Mouse (Mus musculus) forebrain, embryonic 14.5 days (tissue): ENCODE results near the gene Atxn7l3b. TPM values are rescaled to one million over a fixed set of nuclear protein-coding genes. Genes with fewer than 3 reads are reported as not detected.
A peak's percentile ranks its signal among the peaks of the same experiment; 100 is the strongest.

Source experiments
- ATAC-seq: fragments of 200-750 bp; cut with Nextera tagmentation; 2 replicates; pipeline ENCODE4 v1.8.0; 2017; ENCODE audit warnings: mild to moderate bottlenecking, moderate library complexity
- DNase-seq: peaks from one replicate; pipeline ENCODE4 v3.0.0-alpha.2; 2015; ENCODE audit warnings: low spot score
- H3K27ac ChIP-seq: fragments of 300-500 bp; sonication (generic); 2 replicates; pipeline ENCODE4 v1.5.1; 2014; ENCODE audit warnings: low read depth, mild to moderate bottlenecking, control low read depth, low read length, moderate library complexity
- H3K27me3 ChIP-seq: fragments of 300-500 bp; sonication (generic); replicated peaks from 2 replicates; pipeline ENCODE4 v1.6.1; 2014; ENCODE audit warnings: low read length, control low read depth, mixed read lengths; ENCODE audit not compliant: control insufficient read depth, insufficient read depth
- H3K36me3 ChIP-seq: fragments of 300-500 bp; sonication (generic); 2 replicates; pipeline ENCODE4 v1.6.1; 2014; ENCODE audit warnings: low read length, control low read depth; ENCODE audit not compliant: control insufficient read depth, insufficient read depth
- H3K4me1 ChIP-seq: fragments of 300-500 bp; sonication (generic); 2 replicates; pipeline ENCODE4 v1.6.1; 2014; ENCODE audit warnings: antibody characterized with exemption, low read length, control low read depth; ENCODE audit not compliant: control insufficient read depth, insufficient read depth
- H3K4me2 ChIP-seq: fragments of 300-500 bp; sonication (generic); 2 replicates; pipeline ENCODE4 v1.6.1; 2014; ENCODE audit warnings: mild to moderate bottlenecking, control low read depth, low read length
- H3K4me3 ChIP-seq: fragments of 300-500 bp; sonication (generic); 2 replicates; pipeline ENCODE4 v1.5.1; 2014; ENCODE audit warnings: low read depth, low read length, control low read depth
- H3K9ac ChIP-seq: fragments of 300-500 bp; sonication (generic); 2 replicates; pipeline ENCODE4 v1.6.1; 2014; ENCODE audit warnings: mild to moderate bottlenecking, low read length, control low read depth, moderate library complexity
- H3K9me3 ChIP-seq: fragments of 300-500 bp; sonication (generic); replicated peaks from 2 replicates; pipeline ENCODE4 v1.6.1; 2016; ENCODE audit warnings: low read length, control low read depth, mixed read lengths; ENCODE audit not compliant: control insufficient read depth
- WGBS: fragments of 180-500 bp; shearing (Covaris S2); extraction: QIAGEN DNeasy Blood & Tissue Kit; methylation state at CpG from one replicate; pipeline ENCODE4 v1.1.7; 2014; 5-methylcytosine and 5-hydroxymethylcytosine counted together
- polyA plus RNA-seq: library from polyadenylated mRNA; unstranded; fragments of >200 nt; fragmentation: Nextera tagmentation; extraction: Ambion mirVana; gene quantifications from 2 replicates; pipeline ENCODE4 v1.2.1, GENCODE M21; 2014

Atxn7l3b gene
- polyA plus RNA-seq, 1 experiment from 2014 or later: 264 TPM

GRCm38 (mm10) chr10:112929222-112929615 is 418 bp upstream of the Atxn7l3b start:
- ATAC-seq: peak; percentile 16; the same call in 1 of the 2 replicates

DNA sequence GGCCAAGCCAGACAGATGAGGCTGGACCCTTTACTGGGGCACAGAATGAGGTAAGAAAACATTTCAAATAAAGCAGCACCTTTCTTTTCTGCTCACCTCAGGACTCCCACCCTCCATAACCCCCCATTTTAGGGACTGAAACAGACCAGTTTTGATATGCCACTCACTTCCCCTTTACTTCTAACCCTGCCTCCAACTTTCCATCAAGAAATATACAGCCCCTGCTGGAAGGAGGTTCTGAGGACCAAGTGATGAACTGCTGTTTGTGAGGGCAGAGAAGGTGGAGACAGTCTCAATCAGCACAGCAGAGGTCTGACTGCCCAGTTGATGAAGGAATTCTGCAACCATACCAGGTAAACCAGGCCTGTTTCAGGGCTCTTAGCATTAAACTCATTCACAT is 1.8 kb downstream of the Atxn7l3b start:
- H3K9ac ChIP-seq: no peak overlapping the region
- H3K4me3 ChIP-seq: peak overlapping the region; percentile 81
- no peak for DNase-seq
- peaks cover 24% of the 10 kb centered on the region for H3K4me1 ChIP-seq
- H3K4me2 ChIP-seq: peak overlapping the region; percentile 73
- ATAC-seq: no peak
- peaks cover 31% of the 10 kb centered on the region for H3K36me3 ChIP-seq
- H3K27me3 ChIP-seq: no peaks in the 10 kb centered on the region
- H3K27ac ChIP-seq: no peak overlapping the region
- H3K9me3 ChIP-seq: no peaks in the 10 kb centered on the region

More at GRCm38 (mm10) chr10:112929222-112929615, 418 bp upstream of the Atxn7l3b start:
- DNase-seq: no peak
- peaks cover 24% of the 10 kb centered on the region for H3K4me1 ChIP-seq
- peak overlapping the region; percentile 73 for H3K4me2 ChIP-seq
- H3K27me3 ChIP-seq: no peaks in the 10 kb centered on the region
- peaks cover 26% of the 10 kb centered on the region for H3K36me3 ChIP-seq
- 44% methylated on average over 9 of the region's 9 CpGs for WGBS
- peak overlapping the region; percentile 94 for H3K27ac ChIP-seq
- H3K9me3 ChIP-seq: no peaks in the 10 kb centered on the region
- peak overlapping the region; percentile 81 for H3K4me3 ChIP-seq
- peak overlapping the region; percentile 93 for H3K9ac ChIP-seq

DNA sequence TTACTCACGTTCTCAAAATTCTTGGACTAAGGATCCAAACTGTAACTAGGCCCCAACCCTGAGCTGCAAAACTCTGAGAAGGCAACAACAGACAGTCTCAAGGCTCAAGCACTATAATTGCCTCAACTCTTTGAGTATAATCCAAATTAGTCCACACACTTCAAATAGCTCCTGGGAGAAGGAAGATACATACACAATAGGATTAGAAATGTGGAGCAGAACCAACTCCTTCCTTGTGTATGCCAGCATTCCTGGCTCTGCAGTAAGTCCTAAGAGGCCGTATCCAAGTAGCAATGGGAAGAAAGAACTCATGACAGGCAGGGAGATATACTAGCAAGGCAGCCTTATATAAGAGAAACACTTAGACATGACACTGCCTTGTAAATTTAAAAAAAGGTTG is 2.5 kb downstream of the Atxn7l3b start:
- H3K9ac ChIP-seq: no peak overlapping the region
- no peaks in the 10 kb centered on the region for H3K27me3 ChIP-seq
- no peak overlapping the region for H3K27ac ChIP-seq
- peaks cover 24% of the 10 kb centered on the region for H3K4me1 ChIP-seq
- peak overlapping the region; percentile 10; the same call in 1 of the 2 replicates for H3K4me3 ChIP-seq
- WGBS: 74% methylated on average over 2 of the region's 2 CpGs
- peak overlapping the region; percentile 73 for H3K4me2 ChIP-seq
- no peak for ATAC-seq
- no peak for DNase-seq
- peaks cover 31% of the 10 kb centered on the region for H3K36me3 ChIP-seq
- H3K9me3 ChIP-seq: no peaks in the 10 kb centered on the region

GRCm38 (mm10) chr10:112916575-112917190 is 12.1 kb downstream of the Atxn7l3b start:
- Histone ChIP-seq H3K9me3 (no peaks in the 10 kb centered on the region), H3K9ac (no peak overlapping the region), H3K27ac (no peak overlapping the region), H3K27me3 (no peaks in the 10 kb centered on the region), H3K4me2 (no peak overlapping the region), H3K36me3 (no peaks in the 10 kb centered on the region), H3K4me1 (no peaks in the 10 kb centered on the region), H3K4me3 (no peak overlapping the region)
- ATAC-seq: no peak
- 76% methylated on average over 5 of the region's 5 CpGs for WGBS
- DNase-seq: no peak

DNA sequence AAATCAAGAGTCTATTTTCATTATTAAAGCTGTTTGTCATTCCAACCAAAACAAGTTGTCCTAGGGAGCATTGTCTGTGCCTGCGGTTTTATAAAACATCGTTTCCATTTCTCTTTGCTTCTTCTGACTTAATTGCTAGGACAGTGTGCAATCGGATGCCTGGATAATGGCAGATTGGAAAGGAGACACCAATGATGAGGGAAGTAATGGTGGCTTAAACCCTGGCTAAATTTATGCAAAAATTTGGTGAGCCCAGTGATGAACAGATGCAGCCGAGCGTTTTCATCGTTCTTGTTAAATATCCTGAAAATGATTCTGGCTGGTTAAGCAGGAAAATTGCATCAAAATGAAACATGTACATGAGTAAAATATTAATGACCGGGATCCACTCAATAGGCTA is 28.6 kb downstream of the Atxn7l3b start:
- no peaks in the 10 kb centered on the region for H3K9me3 ChIP-seq
- H3K4me1 ChIP-seq: no peaks in the 10 kb centered on the region
- no peak overlapping the region for H3K4me3 ChIP-seq
- no peaks in the 10 kb centered on the region for H3K27me3 ChIP-seq
- no peak overlapping the region for H3K9ac ChIP-seq
- H3K27ac ChIP-seq: no peak overlapping the region
- WGBS: 39% methylated on average over 7 of the region's 7 CpGs
- DNase-seq (peak; percentile 56), ATAC-seq (peak; percentile 62; the same call in 1 of the 2 replicates)
- H3K4me2 ChIP-seq: no peak overlapping the region
- H3K36me3 ChIP-seq: no peaks in the 10 kb centered on the region

DNA sequence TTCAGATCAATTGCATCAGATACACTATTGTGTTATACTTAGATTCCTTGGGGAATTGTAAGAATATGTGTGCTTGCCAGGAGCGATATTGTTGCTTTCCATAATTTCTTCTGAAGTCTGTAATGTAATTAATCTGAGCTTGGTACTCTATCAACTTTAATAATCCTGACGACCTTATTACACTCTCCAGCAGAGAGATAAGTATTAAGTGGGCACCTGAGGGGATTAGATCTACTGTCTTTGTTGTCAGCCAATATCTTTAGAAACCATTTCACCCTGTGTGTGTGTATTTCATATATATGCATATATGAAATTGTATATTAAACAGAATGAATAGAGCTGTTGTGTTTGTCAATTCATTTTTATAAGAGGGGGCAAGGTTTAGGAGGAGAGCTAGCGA is 29.0 kb downstream of the Atxn7l3b start:
- no peak overlapping the region for H3K27ac ChIP-seq
- H3K27me3 ChIP-seq: no peaks in the 10 kb centered on the region
- no peak overlapping the region for H3K4me2 ChIP-seq
- no peak overlapping the region for H3K9ac ChIP-seq
- no peaks in the 10 kb centered on the region for H3K9me3 ChIP-seq
- WGBS: 65% methylated on average over 3 of the region's 3 CpGs
- no peak for DNase-seq
- no peak for ATAC-seq
- H3K4me3 ChIP-seq: no peak overlapping the region
- no peaks in the 10 kb centered on the region for H3K36me3 ChIP-seq
- H3K4me1 ChIP-seq: no peaks in the 10 kb centered on the region

DNA sequence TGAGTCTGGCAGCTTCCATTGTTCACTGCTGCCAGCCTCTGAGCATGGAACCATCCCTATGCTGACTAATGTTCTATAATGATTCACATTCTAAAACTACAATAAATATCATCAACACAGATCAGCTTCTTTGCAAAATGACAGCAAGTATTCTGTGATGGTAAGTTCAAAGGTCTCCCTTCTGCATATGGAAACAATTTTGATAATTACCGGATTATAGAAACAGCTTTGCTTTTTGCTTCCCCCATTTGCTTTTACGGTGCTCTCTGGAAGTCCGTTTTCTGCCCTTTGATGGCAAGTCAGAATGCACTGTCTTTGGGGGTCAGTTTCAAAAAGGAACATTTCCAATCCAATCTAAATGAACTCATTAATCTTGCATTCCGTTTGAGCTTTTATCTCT is 32.2 kb downstream of the Atxn7l3b start:
- H3K9me3 ChIP-seq: no peaks in the 10 kb centered on the region
- WGBS: 27% methylated on average over 4 of the region's 4 CpGs
- no peak overlapping the region for H3K27ac ChIP-seq
- H3K4me1 ChIP-seq: no peaks in the 10 kb centered on the region
- no peaks in the 10 kb centered on the region for H3K27me3 ChIP-seq
- ATAC-seq (no peak), DNase-seq (no peak)
- no peak overlapping the region for H3K4me2 ChIP-seq
- H3K9ac ChIP-seq: no peak overlapping the region
- no peak overlapping the region for H3K4me3 ChIP-seq
- H3K36me3 ChIP-seq: no peaks in the 10 kb centered on the region

GRCm38 (mm10) chr10:112893622-112894252 is 35.1 kb downstream of the Atxn7l3b start:
- Histone ChIP-seq H3K36me3 (no peaks in the 10 kb centered on the region), H3K9ac (no peak overlapping the region), H3K27ac (no peak overlapping the region), H3K4me3 (no peak overlapping the region), H3K4me2 (no peak overlapping the region), H3K27me3 (no peaks in the 10 kb centered on the region), H3K9me3 (no peaks in the 10 kb centered on the region), H3K4me1 (no peaks in the 10 kb centered on the region)
- ATAC-seq (no peak), DNase-seq (no peak)
- 93% methylated on average over 10 of the region's 10 CpGs for WGBS

DNA sequence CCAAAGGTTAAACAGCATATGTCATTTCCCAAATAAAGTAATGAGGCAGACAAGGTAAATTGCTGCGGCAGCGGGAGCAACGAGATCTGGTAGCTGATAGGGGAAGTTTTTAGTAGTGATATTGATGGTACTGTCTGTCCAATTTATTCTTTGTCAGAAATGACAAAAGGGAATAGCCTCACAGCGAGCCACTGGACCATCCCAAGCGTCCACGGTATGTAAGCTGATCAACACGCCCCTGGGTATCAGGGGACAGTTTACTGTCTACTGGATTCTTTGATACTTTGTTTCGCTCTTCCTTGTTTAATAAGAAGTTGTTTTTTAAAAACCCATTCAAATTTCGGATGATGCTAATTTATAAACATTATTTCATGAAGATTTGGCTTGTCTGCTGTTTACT is 44.7 kb downstream of the Atxn7l3b start:
- Histone ChIP-seq H3K27me3 (no peaks in the 10 kb centered on the region), H3K9me3 (no peaks in the 10 kb centered on the region), H3K36me3 (no peaks in the 10 kb centered on the region), H3K27ac (no peak overlapping the region), H3K9ac (no peak overlapping the region), H3K4me1 (no peaks in the 10 kb centered on the region), H3K4me2 (no peak overlapping the region), H3K4me3 (no peak overlapping the region)
- 87% methylated on average over 9 of the region's 9 CpGs for WGBS
- DNase-seq (no peak), ATAC-seq (no peak)
